Mouse (Mus musculus) B cell, adult 2 months (primary cell): ENCODE measurements around the gene Gm39566.
A peak's percentile ranks its signal among the peaks of the same experiment; 100 is the strongest.

Experiments used
- DNase-seq, 2 experiments: peaks; one replicate each; pipeline ENCODE4 v3.0.0; 2022

Gm39566 gene

GRCm38 (mm10) chr11:69795168-69795982 is 19.7 kb downstream of the Gm39566 start, which contains the start of gene Chrnb1:
TSS of gene Chrnb1 (minus strand) at chr11:69795943.
- DNase-seq: peak; percentile 91 to 94

GRCm38 (mm10) chr11:69793429-69793828 is 21.7 kb downstream of the Gm39566 start:
- no peak for DNase-seq

- DNase-seq: no peak
Observed at GRCm38 (mm10) chr11:69791420-69791819, 23.7 kb downstream of the Gm39566 start.

- no peak for DNase-seq
Observed at GRCm38 (mm10) chr11:69789431-69789830, 25.7 kb downstream of the Gm39566 start.

- no peak for DNase-seq
Observed at GRCm38 (mm10) chr11:69787306-69787705, 27.8 kb downstream of the Gm39566 start.

GRCm38 (mm10) chr11:69784793-69785272 is 30.3 kb downstream of the Gm39566 start:
- DNase-seq: no peak

GRCm38 (mm10) chr11:69781828-69782227 is 33.3 kb downstream of the Gm39566 start:
- DNase-seq: no peak

- no peak for DNase-seq
Observed at GRCm38 (mm10) chr11:69778985-69779384, 36.1 kb downstream of the Gm39566 start.

GRCm38 (mm10) chr11:69778258-69778982 is 36.7 kb downstream of the Gm39566 start:
- no peak for DNase-seq

- no peak for DNase-seq
Observed at GRCm38 (mm10) chr11:69777504-69778257, 37.4 kb downstream of the Gm39566 start.

- no peak for DNase-seq
Observed at GRCm38 (mm10) chr11:69776488-69776887, 38.6 kb downstream of the Gm39566 start.

GRCm38 (mm10) chr11:69775716-69776115 is 39.4 kb downstream of the Gm39566 start:
- no peak for DNase-seq

- DNase-seq: peak; percentile 47
Observed at GRCm38 (mm10) chr11:69774961-69775360, 40.1 kb downstream of the Gm39566 start.

- DNase-seq: no peak
Observed at GRCm38 (mm10) chr11:69767625-69767909, 47.5 kb downstream of the Gm39566 start.

- DNase-seq: no peak
Observed at GRCm38 (mm10) chr11:69766872-69767624, 48.0 kb downstream of the Gm39566 start.

- peak; percentile 80 for DNase-seq
Observed at GRCm38 (mm10) chr11:69766126-69766609, 48.9 kb downstream of the Gm39566 start.

GRCm38 (mm10) chr11:69765221-69766125 is 49.6 kb downstream of the Gm39566 start, which contains the start of gene Zbtb4:
TSS of gene Zbtb4 (plus strand) at chr11:69765912.
- peak; percentile 47 to 55 for DNase-seq

GRCm38 (mm10) chr11:69763551-69763950 is 51.5 kb downstream of the Gm39566 start:
- DNase-seq: peak; percentile 43 to 48

GRCm38 (mm10) chr11:69761868-69762267 is 53.2 kb downstream of the Gm39566 start, which contains the start of gene Slc35g3:
TSS of gene Slc35g3 (minus strand) at chr11:69761968.
- DNase-seq: no peak
